Mouse (Mus musculus) large intestine, adult 2 months (tissue): Measurements from ENCODE around the gene Mpdu1. TPM values are rescaled to one million over a fixed set of nuclear protein-coding genes. Genes with fewer than 3 reads are reported as not detected.
A peak's percentile ranks its signal among the peaks of the same experiment; 100 is the strongest.
"Not testable (repeated sequence)": the region's sequence is repeated elsewhere in the genome, so short reads cannot be mapped to it uniquely, and the experiment has no call there.

Experiments
- DNase-seq: peaks from one replicate; pipeline ENCODE4 v3.0.0-alpha.2; 2012; ENCODE audit warnings: low read depth, low spot score
- WGBS: fragments of 180-500 bp; shearing (Covaris S2); methylation state at CpG from one replicate; pipeline ENCODE4 v1.1.7; 2018; 5-methylcytosine and 5-hydroxymethylcytosine counted together
- polyA plus RNA-seq: library from polyadenylated mRNA; depleted of rRNA; stranded (reverse); fragments of >200 nt; gene quantifications from 2 replicates; pipeline ENCODE4 v1.2.3, GENCODE M21; 2012; rRNA removed

Gene Mpdu1
- polyA plus RNA-seq: 147 and 171 TPM in 2 replicates

DNA sequence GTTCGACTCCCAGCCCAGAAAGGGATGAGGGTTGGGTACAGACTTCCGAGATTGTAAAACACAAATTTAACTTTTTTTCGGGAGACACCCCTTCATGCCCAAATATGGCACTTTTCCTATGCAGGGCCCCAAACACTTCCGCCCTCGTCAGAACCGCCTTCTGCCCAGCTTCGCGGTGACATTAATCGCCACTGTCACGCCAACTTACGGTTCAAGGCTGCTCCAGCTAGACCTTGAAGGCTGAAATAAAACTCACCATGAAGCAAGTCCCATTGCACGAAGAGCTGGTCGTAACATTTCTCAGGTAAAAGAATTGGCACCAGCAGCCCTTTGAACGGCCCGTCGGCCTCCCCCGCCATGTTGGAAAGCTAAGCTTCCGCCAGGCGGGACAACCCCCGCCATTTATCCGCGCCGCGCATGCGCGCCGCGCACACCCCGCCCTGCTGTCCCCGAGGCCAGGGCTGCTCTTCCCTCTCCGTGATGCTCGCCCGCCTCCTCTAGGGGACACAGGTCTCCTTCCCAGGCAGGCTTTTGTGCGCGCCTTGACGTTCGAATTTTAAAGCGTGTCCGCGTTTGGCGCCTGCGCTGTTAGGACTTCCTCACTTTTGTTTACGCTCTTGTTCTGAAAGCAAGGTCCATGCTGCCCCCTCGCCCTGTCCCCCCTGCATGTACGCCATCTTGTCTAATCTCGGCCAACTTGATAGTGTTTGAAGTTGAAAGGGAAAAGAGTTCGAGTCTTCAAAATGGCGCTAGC, at the start of gene Mpdu1:
TSS of gene Mpdu1 (minus strand) at position 430 of the 754 bp plus-strand sequence.
- WGBS: under 1% methylated on average over 48 of the region's 48 CpGs
- DNase-seq: peak; percentile 82

DNA sequence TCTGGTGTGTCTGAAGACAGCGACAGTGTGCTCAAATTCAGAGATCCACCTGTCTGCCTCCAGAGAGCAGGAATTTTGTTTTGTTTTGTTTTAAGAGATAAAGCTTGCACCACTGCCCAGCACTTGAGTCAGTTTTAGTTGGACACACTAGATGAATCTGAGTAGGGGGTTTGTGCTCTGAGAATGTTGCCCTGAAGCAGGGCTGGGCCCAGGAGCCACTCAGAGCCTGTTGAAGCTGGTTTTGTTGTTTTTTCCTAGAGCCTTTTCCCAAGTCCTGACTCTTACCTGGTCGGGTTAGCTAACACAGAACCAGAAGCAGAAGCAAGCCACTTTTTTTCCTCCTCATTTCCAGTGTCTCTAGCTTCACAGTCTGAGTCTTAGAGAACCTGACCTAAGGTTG, 48.6 kb upstream of the Mpdu1 start:
- DNase-seq: no peak
- 83% methylated on average over 2 of the region's 2 CpGs for WGBS

DNA sequence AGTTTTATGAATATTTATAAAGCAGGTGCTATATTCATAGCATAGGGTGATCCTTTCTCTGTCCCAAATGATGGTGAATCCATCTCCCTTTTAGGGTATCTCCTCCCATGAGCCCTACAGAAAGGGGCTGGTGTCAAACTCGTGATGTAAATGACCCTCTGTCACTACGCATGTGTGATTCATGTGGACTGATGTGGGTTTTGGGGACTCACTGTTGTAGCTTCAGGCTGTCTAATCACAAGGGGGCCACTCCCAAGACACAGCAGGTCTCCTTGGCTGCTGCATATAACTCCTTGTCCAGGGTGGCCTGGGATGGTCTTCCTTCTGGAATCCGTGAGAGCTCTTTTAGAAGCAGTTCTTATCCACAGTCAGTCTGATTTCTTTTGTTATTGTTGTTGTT, 48.0 kb upstream of the Mpdu1 start:
- DNase-seq: no peak
- WGBS: 83% methylated on average over 3 of the region's 3 CpGs

- 68% methylated on average over 11 of the region's 11 CpGs for WGBS
- no peak for DNase-seq
These were observed 47.4 kb upstream of the Mpdu1 start for GRCm38 (mm10) chr11:69709554-69710446.

- WGBS: 91% methylated on average over 3 of the region's 3 CpGs
- DNase-seq: no peak
These were observed 46.3 kb upstream of the Mpdu1 start for GRCm38 (mm10) chr11:69708614-69709265.

- WGBS: 89% methylated on average over 4 of the region's 4 CpGs
- no peak for DNase-seq
These were observed 45.5 kb upstream of the Mpdu1 start for GRCm38 (mm10) chr11:69707873-69708381.

DNA sequence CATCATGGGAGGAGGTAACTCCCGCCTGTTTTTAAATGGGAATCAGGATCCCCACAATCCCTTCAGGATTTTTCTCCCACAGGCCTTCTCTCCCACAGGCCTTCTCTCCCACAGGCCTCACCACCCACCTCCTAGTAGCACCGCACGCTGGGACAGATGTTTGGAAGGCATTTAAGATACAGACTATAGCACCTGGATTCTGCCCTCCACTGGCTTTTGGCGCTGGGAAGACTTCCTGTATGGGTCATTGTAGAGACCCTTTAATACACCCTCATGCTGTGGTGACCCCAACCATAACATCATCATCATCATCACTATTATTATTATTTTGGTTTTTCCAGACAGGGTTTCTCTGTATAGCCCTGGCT, 45.0 kb upstream of the Mpdu1 start:
- no peak for DNase-seq
- 89% methylated on average over 4 of the region's 4 CpGs for WGBS

DNA sequence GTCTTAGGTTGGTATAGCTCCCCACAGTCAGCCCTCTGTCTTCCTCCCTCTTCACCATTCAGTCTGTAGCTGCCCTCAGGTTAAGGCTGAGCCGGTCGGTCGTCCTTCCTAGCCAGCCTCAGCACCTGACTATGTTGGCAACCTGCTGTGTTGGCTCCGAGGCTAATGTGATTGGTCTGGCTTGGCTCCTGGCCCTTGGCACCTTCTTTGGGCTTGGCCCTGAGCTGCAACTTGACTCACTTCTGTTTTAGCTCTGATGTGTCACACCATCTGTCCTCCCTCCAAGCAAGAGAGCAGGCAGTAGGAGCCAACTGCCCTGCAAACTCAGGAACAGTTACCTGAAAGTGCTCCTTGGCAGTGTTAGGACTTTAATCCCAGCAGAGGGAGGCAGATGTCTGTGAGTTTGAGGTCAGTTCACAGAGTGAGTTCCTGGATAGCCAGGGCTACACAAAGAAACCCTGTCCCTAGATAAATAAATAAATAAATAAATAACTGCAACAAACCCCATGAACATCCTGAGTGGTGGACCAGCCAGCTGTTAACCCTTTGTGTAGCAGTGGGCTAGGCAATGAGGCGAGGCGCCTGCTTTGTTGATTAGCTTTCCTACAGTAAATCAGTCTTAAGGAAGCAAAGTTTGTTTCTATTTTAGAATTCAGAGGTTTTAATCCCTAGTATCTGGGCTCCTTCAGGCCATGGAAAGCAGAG, 44.5 kb upstream of the Mpdu1 start:
- DNase-seq: peak; percentile 38
- WGBS: 43% methylated on average over 6 of the region's 6 CpGs

DNA sequence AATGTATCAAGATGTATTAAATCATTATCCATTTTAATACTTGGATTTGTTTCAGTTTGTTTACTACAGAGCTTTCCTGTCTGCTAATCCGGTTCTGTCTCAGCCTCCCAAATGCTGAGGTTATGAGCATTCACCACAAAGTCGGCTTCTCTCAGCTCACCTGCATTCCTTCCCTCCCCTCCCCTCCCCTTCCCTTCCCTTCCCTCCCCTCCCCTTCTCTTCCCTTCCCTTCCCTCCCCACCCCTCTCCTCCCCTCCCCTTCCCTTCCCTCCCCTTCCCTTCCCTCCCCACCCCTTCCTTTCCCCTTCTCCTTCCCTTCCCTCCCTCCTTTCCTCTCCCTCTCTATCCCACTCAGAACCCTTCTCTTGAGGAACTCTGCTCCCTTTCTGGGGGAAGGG, 42.2 kb upstream of the Mpdu1 start:
- 27% methylated on average over 2 of the region's 2 CpGs for WGBS
- no peak for DNase-seq

DNA sequence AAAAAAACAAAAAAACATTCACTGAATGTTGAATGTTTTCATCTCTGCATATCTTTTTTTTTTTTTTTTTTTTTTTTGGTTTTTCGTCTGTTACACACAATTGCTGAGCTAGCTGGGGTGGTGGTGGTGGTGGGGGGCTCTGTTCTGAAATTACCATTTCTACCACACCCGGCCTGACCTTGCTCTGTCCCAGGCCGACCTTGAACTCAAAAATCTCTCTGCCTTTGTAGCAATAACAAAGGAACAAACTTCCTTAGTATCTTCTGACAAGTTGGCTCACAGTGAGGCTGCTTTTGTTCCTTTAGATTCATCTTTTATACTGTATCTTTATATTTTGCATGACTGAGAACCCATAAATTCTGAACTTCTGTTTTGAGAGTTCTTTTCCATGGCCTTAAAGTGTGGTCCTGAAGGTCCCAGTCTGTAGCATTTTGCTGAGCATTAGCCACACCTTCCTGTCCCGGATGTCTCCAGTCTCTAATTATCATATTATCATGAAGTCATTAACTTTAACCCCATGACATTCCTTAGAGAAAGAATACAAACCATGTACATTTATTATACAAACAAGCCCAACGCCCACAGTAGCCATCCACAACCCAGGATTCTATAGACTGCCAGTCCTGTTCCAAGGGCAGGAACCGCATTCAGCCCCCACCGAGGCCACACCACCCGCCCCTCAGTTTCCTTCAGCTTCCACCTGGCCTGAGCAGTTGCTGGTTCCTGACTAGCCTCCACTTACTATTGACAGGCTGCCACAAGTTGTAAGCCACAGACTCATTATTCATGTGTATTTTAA, 41.6 kb upstream of the Mpdu1 start:
- 66% methylated on average over 8 of the region's 8 CpGs for WGBS
- DNase-seq: no peak

GRCm38 (mm10) chr11:69703381-69703780, 40.9 kb upstream of the Mpdu1 start:
- WGBS: 72% methylated on average over 3 of the region's 3 CpGs
- not testable (repeated sequence) for DNase-seq

DNA sequence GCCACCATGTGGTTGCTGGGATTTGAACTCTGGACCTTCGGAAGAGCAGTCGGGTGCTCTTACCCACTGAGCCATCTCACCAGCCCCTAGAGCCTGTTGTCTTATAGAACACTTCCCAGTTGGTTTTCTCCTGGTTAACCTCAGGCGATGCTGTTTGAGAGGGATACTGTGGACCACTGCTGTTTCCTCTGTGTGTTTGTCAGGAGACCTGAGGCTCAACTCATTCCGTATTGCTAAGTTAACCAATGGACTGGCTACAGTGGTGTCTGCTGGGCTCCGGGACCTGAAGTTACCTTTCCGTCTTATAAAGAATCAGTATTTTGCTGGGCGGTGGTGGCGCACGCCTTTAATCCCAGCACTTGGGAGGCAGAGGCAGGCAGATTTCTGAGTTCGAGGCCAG, 40.4 kb upstream of the Mpdu1 start:
- WGBS: 95% methylated on average over 10 of the region's 10 CpGs
- not testable (repeated sequence) for DNase-seq

GRCm38 (mm10) chr11:69699595-69699994, 37.2 kb upstream of the Mpdu1 start:
- WGBS: 50% methylated on average over 1 of the region's 1 CpGs
- DNase-seq: no peak

DNA sequence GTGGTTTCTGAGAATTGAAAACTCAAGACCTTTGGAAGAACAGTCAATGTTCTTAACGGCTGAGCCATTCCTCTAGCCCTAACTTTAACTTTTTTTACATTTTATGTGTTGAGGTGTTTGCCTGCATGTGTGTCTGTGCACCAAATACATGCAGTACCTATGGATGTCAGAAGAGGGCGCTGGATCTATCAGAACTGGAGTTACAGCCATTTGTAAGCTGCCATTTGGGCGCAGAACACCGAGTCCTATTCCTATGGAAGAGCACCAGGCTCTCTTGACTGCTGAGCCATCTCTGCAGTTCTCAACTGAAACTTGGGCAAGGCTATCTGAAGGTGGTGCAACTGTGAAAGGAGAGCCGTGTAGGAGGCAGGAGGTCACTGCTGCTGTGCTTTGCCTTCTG, 36.1 kb upstream of the Mpdu1 start:
- DNase-seq: no peak
- WGBS: 77% methylated on average over 5 of the region's 5 CpGs

DNA sequence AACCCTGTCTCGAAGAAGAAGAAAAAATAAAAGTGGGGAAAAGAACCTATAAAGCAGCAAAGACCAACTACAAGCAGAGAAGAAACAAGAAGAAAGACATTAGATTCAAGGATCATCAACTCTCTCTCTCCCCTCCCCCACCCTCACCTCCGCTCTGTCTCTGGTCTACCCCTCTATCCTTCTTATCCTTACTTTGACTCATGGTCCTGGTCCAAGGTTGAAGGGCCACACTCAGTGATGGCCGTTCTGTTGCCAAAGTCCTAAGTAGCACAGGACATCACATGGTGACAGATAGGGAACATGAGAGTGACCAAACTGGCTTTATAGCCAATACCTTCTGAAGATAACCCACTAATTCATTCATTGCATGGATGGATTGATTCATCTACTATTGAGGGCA, 35.0 kb upstream of the Mpdu1 start:
- DNase-seq: no peak
- WGBS: 89% methylated on average over 3 of the region's 3 CpGs

- 20% methylated on average over 41 of the region's 41 CpGs for WGBS
- no peak for DNase-seq
These were observed 33.1 kb upstream of the Mpdu1 start, which contains the start of the genes Tnfsf12 and Tnfsfm13 for GRCm38 (mm10) chr11:69695361-69696181. Tnfsf12 (minus strand) TSS chr11:69695849. Tnfsfm13 (minus strand) TSS chr11:69696098.

DNA sequence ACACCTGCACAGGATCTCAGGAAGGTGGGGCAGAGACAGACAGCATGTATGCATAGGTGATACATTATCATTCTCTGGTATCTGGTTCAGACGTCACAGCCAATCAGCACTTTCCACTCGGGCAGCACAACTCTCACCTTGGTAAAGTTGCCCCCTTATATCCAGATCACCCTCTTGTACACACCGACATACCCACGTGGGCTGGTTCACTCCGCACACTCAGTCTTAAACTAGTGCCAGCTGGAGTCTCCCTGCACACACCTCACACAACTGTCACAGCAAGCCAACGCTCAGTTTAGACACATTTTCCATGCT, 32.6 kb upstream of the Mpdu1 start:
- WGBS: 37% methylated on average over 6 of the region's 6 CpGs
- no peak for DNase-seq

- no peak for DNase-seq
- 72% methylated on average over 11 of the region's 11 CpGs for WGBS
These were observed 31.1 kb upstream of the Mpdu1 start for GRCm38 (mm10) chr11:69693421-69693965.
